In genomic region chr11:98021565-98022252, GRCm38 (mm10) we compare ENCODE assay signal across 8 mouse cellular contexts. TPM values are rescaled to one million over a fixed set of nuclear protein-coding genes. Genes with fewer than 3 reads are reported as not detected.
DNase-seq lines count a peak whose midpoint lies in the region; ATAC-seq and TF ChIP-seq lines count a peak whose summit lies in the region.

No protein-coding gene starts in this region.

- peak overlapping the region; percentile 88 for H3K4me2 ChIP-seq in heart, postnatal 0 days (ENCODE audit: low read depth, low read length)
- peak overlapping the region; percentile 95 for H3K4me2 ChIP-seq in liver, embryonic 12.5 days

- TF ChIP-seq CTCF in MEL (IDR thresholded peaks at IDR 0.05 in 2 of 3, conservative IDR thresholded peaks at IDR 0.05 in 1 of 3; ENCODE audit: control insufficient read depth in 1 of 3, insufficient read depth in 1 of 3, low read depth in 2 of 3, low read length in 3 of 3, poor library complexity in 1 of 3, severe bottlenecking in 1 of 3): no peak
- no peak for TF ChIP-seq CTCF in heart, postnatal 0 days (IDR thresholded peaks at IDR 0.05; ENCODE audit: low read depth)

- peaks cover 6 to 16% of the 10 kb centered on the region in 2 experiments; a peak in 3 of 4 replicates for H3K4me1 ChIP-seq in MEL (ENCODE audit: control insufficient read depth in 1 of 2, insufficient read depth in 2 of 2, low read length in 2 of 2)
- H3K4me1 ChIP-seq in heart, postnatal 0 days (ENCODE audit: control insufficient read depth, insufficient read depth): peaks cover 18% of the 10 kb centered on the region
- peaks cover 42% of the 10 kb centered on the region for H3K4me1 ChIP-seq in liver, embryonic 12.5 days

- DNase-seq in layer of hippocampus, postnatal 10 days (ENCODE audit: low spot score in 2 of 2): peak; percentile 71 to 74
- no peak for DNase-seq in layer of hippocampus, adult 9-10 months (ENCODE audit: low spot score)
- peak; percentile 71 for DNase-seq in MEL (ENCODE audit: low read depth, low spot score)
- peak; percentile 69 for DNase-seq in cerebellum, adult 9-10 months
- no peak for DNase-seq in heart, postnatal 0 days (ENCODE audit: low spot score)
- DNase-seq in right cerebral cortex, postnatal 14 days: peak; percentile 69
- DNase-seq in yolk sac, embryonic 10.5 days (ENCODE audit: low spot score): no peak

- peaks cover 0 to 8% of the 10 kb centered on the region in 2 experiments; a peak in 2 of 4 replicates for H3K36me3 ChIP-seq in MEL (ENCODE audit: control insufficient read depth in 1 of 2, insufficient read depth in 2 of 2, low read length in 2 of 2)
- no peaks in the 10 kb centered on the region for H3K36me3 ChIP-seq in heart, postnatal 0 days (replicated peaks; ENCODE audit: control insufficient read depth, insufficient read depth, low read length)
- H3K36me3 ChIP-seq in liver, embryonic 12.5 days: no peaks in the 10 kb centered on the region

- no peak for ATAC-seq in heart, postnatal 0 days (ENCODE audit: insufficient read depth, low read depth)
- no peak for ATAC-seq in liver, embryonic 12.5 days

- no peak for TF ChIP-seq EP300 in MEL (IDR thresholded peaks at IDR 0.05; ENCODE audit: low read depth in 1 of 2, low read length in 2 of 2)
- TF ChIP-seq EP300 in heart, postnatal 0 days (IDR thresholded peaks at IDR 0.05; ENCODE audit: low read depth): no peak

- H3K79me2 ChIP-seq in MEL (ENCODE audit: control insufficient read depth, insufficient read depth, low read length, poor library complexity): peaks cover 8% of the 10 kb centered on the region; the same call in 1 of the 2 replicates

- H3K4me3 ChIP-seq in MEL (ENCODE audit: control insufficient read depth in 1 of 2, insufficient read depth in 1 of 2, low read depth in 2 of 2, low read length in 2 of 2): peak overlapping the region; percentile 77 to 91
- peak overlapping the region; percentile 62 for H3K4me3 ChIP-seq in heart, postnatal 0 days (ENCODE audit: low read depth, low read length)
- peak overlapping the region; percentile 65 for H3K4me3 ChIP-seq in liver, embryonic 12.5 days

- H3K9ac ChIP-seq in MEL (ENCODE audit: control insufficient read depth, low read depth, low read length, poor library complexity, severe bottlenecking): peak overlapping the region; percentile 68
- peak overlapping the region; percentile 56 for H3K9ac ChIP-seq in heart, postnatal 0 days (replicated peaks; ENCODE audit: low read depth, low read length)
- peak overlapping the region; percentile 72 for H3K9ac ChIP-seq in liver, embryonic 12.5 days

- H3K9me3 ChIP-seq in MEL (replicated peaks; ENCODE audit: insufficient read depth, low read length): no peaks in the 10 kb centered on the region
- H3K9me3 ChIP-seq in heart, postnatal 0 days (replicated peaks; ENCODE audit: control insufficient read depth, low read length): no peaks in the 10 kb centered on the region
- no peaks in the 10 kb centered on the region for H3K9me3 ChIP-seq in liver, embryonic 12.5 days (replicated peaks)

- 4% methylated on average over 33 of the region's 34 CpGs for WGBS in heart, postnatal 0 days
- 9% methylated on average over 34 of the region's 34 CpGs for WGBS in liver, embryonic 12.5 days (ENCODE audit: insufficient replicate concordance)

- TF ChIP-seq POLR2A in MEL (IDR thresholded peaks at IDR 0.05; ENCODE audit: control insufficient read depth in 1 of 2, insufficient read depth in 1 of 2, low read depth in 1 of 2, low read length in 2 of 2, poor library complexity in 1 of 2): no peak

- H3K27me3 ChIP-seq in MEL (ENCODE audit: control insufficient read depth in 1 of 2, insufficient read depth in 2 of 2, low read length in 2 of 2): no peaks in the 10 kb centered on the region
- H3K27me3 ChIP-seq in heart, postnatal 0 days (ENCODE audit: control insufficient read depth, insufficient read depth, low read length): no peaks in the 10 kb centered on the region
- peaks cover 59% of the 10 kb centered on the region for H3K27me3 ChIP-seq in liver, embryonic 12.5 days (replicated peaks)

- no peak overlapping the region for H3K27ac ChIP-seq in MEL (ENCODE audit: control insufficient read depth, low read depth, low read length)
- H3K27ac ChIP-seq in heart, postnatal 0 days (ENCODE audit: low read depth): peak overlapping the region; percentile 79; the same call in 1 of the 2 replicates
- H3K27ac ChIP-seq in liver, embryonic 12.5 days: no peak overlapping the region

- TF ChIP-seq RAD21 in MEL (IDR thresholded peaks at IDR 0.05; ENCODE audit: low read depth, low read length): no peak

TF ChIP-seq in MEL, 35 proteins besides CTCF, POLR2A, EP300 and RAD21:
- TF ChIP-seq MXI1 (IDR thresholded peaks at IDR 0.05; ENCODE audit: low read depth, low read length) (peak; percentile 48; the same call in 1 of the 2 replicates), MAFK (IDR thresholded peaks at IDR 0.05; ENCODE audit: borderline replicate concordance, low read depth, low read length) (no peak)

RNA-seq across cellular contexts. Expression of gene Cacnb1, which starts 1.1 kb away (rescaled TPM):
- 100 to 1,000 TPM; 118 TPM for total RNA-seq in layer of hippocampus, postnatal 10 days (2021)
- total RNA-seq in MEL (2012; rRNA removed): 1.8 and 2.3 TPM in 2 replicates
- polyA plus RNA-seq in MEL (2012; ENCODE audit: insufficient read depth in 1 of 2, insufficient read length in 2 of 2, low read depth in 1 of 2, low replicate concordance in 2 of 2, missing spikeins in 1 of 2): 1 to 10 TPM in 1 of 2 experiments, not detected in 1; 4.4 TPM
- 5.5 and 6.2 TPM in 2 replicates for total RNA-seq in heart, postnatal 0 days (2014; rRNA removed; ENCODE audit: low replicate concordance)
- 4.8 and 5.2 TPM in 2 replicates for polyA plus RNA-seq in heart, postnatal 0 days (2015; fragmentation: Nextera tagmentation; extraction: Ambion mirVana)
- 0.95 and 1.0 TPM in 2 replicates for polyA plus RNA-seq in liver, embryonic 12.5 days (2016; fragmentation: Nextera tagmentation; extraction: Ambion mirVana)

RNA-seq across cellular contexts. Expression of gene Rpl19, which starts 4.8 kb away (rescaled TPM):
- total RNA-seq in layer of hippocampus, postnatal 10 days (2021): 100 to 1,000 TPM; 648 to 672 TPM
- 4,634 and 4,715 TPM in 2 replicates for total RNA-seq in MEL (2012; rRNA removed)
- polyA plus RNA-seq in MEL (2012; ENCODE audit: insufficient read depth in 1 of 2, insufficient read length in 2 of 2, low read depth in 1 of 2, low replicate concordance in 2 of 2, missing spikeins in 1 of 2): 1,000 to 10,000 TPM in 1 of 2 experiments, 100 to 1,000 TPM in 1; 210 to 2,650 TPM
- total RNA-seq in heart, postnatal 0 days (2014; rRNA removed; ENCODE audit: low replicate concordance): 604 and 622 TPM in 2 replicates
- polyA plus RNA-seq in heart, postnatal 0 days (2015; fragmentation: Nextera tagmentation; extraction: Ambion mirVana): 588 TPM in 2 replicates
- 869 and 913 TPM in 2 replicates for polyA plus RNA-seq in liver, embryonic 12.5 days (2016; fragmentation: Nextera tagmentation; extraction: Ambion mirVana)

RNA-seq across cellular contexts. Expression of gene Arl5c, which starts 25.7 kb away (rescaled TPM):
- 1 to 10 TPM; 2.0 to 2.1 TPM for total RNA-seq in layer of hippocampus, postnatal 10 days (2021)
- 1.2 and 1.3 TPM in 2 replicates for total RNA-seq in MEL (2012; rRNA removed)
- polyA plus RNA-seq in MEL (2012; ENCODE audit: insufficient read depth in 1 of 2, insufficient read length in 2 of 2, low read depth in 1 of 2, low replicate concordance in 2 of 2, missing spikeins in 1 of 2): 10 to 100 TPM in 1 of 2 experiments, not detected in 1; 10.4 TPM
- 4.3 TPM in 1 of 2 replicates, not detected in the other for total RNA-seq in heart, postnatal 0 days (2014; rRNA removed; ENCODE audit: low replicate concordance)
- 2.9 TPM in 2 replicates for polyA plus RNA-seq in heart, postnatal 0 days (2015; fragmentation: Nextera tagmentation; extraction: Ambion mirVana)
- polyA plus RNA-seq in liver, embryonic 12.5 days (2016; fragmentation: Nextera tagmentation; extraction: Ambion mirVana): 15.6 and 17.1 TPM in 2 replicates

RNA-seq across cellular contexts. Expression of gene Stac2, which starts 31.6 kb away (rescaled TPM):
- total RNA-seq in layer of hippocampus, postnatal 10 days (2021): 10 to 100 TPM; 13.0 to 14.9 TPM
- total RNA-seq in MEL (2012; rRNA removed): not detected in 2 replicates
- under 1 TPM in 1 of 2 experiments, not detected in 1; 0.04 TPM for polyA plus RNA-seq in MEL (2012; ENCODE audit: insufficient read depth in 1 of 2, insufficient read length in 2 of 2, low read depth in 1 of 2, low replicate concordance in 2 of 2, missing spikeins in 1 of 2)
- 0.15 TPM in 1 of 2 replicates, not detected in the other for total RNA-seq in heart, postnatal 0 days (2014; rRNA removed; ENCODE audit: low replicate concordance)
- polyA plus RNA-seq in heart, postnatal 0 days (2015; fragmentation: Nextera tagmentation; extraction: Ambion mirVana): 0.04 and 0.11 TPM in 2 replicates
- 0.07 and 0.10 TPM in 2 replicates for polyA plus RNA-seq in liver, embryonic 12.5 days (2016; fragmentation: Nextera tagmentation; extraction: Ambion mirVana)

RNA-seq across cellular contexts. Expression of gene Plxdc1, which starts 35.5 kb away (rescaled TPM):
- total RNA-seq in layer of hippocampus, postnatal 10 days (2021): 1 to 10 TPM; 6.8 to 7.1 TPM
- 13.1 and 15.1 TPM in 2 replicates for total RNA-seq in MEL (2012; rRNA removed)
- polyA plus RNA-seq in MEL (2012; ENCODE audit: insufficient read depth in 1 of 2, insufficient read length in 2 of 2, low read depth in 1 of 2, low replicate concordance in 2 of 2, missing spikeins in 1 of 2): 10 to 100 TPM in 1 of 2 experiments, not detected in 1; 24.5 TPM
- total RNA-seq in heart, postnatal 0 days (2014; rRNA removed; ENCODE audit: low replicate concordance): 0.39 and 2.6 TPM in 2 replicates
- 2.1 TPM in 2 replicates for polyA plus RNA-seq in heart, postnatal 0 days (2015; fragmentation: Nextera tagmentation; extraction: Ambion mirVana)
- 0.33 and 0.38 TPM in 2 replicates for polyA plus RNA-seq in liver, embryonic 12.5 days (2016; fragmentation: Nextera tagmentation; extraction: Ambion mirVana)

Comparison
In these comparisons a context has a peak if more than half of its experiments do, and no peak if none do; other contexts are left out.
1. DNase-seq: peak in layer of hippocampus, postnatal 10 days (2 of 2), MEL (single experiment), cerebellum, adult 9-10 months (single experiment) and right cerebral cortex, postnatal 14 days (single experiment); none in layer of hippocampus, adult 9-10 months (single experiment), heart, postnatal 0 days (single experiment) and yolk sac, embryonic 10.5 days (single experiment).
2. RNA of gene Cacnb1, which starts 1.1 kb away (total RNA-seq): 118 TPM in layer of hippocampus, postnatal 10 days; 5.5 to 6.2 TPM in heart, postnatal 0 days and 1.8 to 2.3 TPM in MEL; every median in the first group is over 10 times any median in the second.
3. Peak in every context shown above with its lines, with median percentiles within 50 percentile points of each other: H3K4me3 ChIP-seq and H3K9ac ChIP-seq.